Mouse (Mus musculus): ENCODE measurements at regions not wholly inside any gene's neighbourhood (a gene's known extent, or its start where the extent isn't known, plus 50 kb on each side); places are given as distances from the start of the nearest gene placed in this dataset.

DNA sequence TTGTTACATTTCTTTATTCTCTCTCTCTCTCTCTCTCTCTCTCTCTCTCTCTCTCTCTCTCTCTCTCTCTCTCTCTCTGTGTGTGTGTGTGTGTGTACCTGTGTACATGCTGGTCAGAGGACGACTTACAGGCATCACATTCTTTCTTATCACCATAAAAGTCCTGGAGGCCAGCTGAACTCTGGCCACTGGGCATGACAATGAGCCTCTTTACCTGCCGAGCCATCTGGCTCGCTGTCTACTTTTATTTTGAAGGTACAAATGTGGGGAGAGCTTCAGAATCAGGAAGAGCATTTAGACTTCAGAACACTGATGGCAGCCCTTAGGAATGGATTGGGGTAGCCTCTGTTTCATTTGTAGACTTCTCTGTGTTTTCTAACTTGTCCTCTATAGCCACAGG lies 171.0 kb downstream of the Zfp36l1 start:
- no peak for DNase-seq (ENCODE audit: low spot score)

DNA sequence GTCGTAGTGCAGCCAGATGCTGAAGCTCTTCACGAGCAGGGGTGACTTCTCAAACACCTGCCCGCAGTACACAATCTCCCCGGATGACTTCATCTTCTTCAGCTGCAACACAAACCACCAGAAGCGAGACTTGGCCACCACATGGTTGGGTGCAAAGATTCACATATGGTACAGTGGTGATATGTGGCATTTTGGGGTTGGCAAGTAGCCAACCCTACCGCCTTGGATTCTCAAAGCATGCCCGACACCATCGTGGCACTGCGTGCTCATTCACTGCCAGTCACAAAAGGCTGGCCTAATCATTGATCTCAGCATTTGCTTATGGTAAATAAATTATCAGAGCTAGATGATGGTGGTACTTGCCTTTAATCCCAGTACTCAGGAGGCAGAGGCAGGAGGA lies 173.4 kb downstream of the Zfp36l1 start:
- DNase-seq (ENCODE audit: low spot score) = no peak

DNA sequence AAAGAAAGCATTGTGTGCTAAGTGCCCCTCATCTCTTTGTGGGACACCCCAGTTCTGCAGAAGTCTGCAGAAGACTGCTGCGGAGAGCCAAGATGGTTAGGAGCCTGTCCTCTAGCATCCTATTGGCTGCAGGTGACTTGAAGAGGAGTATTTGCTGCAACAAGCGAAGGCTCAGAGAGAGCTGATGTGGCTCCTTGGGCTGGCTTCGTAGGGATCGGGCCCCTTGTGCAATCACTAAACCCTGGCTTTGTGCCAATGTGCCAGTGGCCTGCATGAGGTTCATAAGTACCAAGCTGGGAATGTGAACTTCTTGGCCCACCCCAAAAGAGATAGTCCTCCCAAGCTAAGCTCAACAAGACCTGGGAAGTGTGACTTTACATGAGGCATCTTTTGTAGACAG lies 174.9 kb downstream of the Zfp36l1 start:
- no peak for DNase-seq (ENCODE audit: low spot score)

DNA sequence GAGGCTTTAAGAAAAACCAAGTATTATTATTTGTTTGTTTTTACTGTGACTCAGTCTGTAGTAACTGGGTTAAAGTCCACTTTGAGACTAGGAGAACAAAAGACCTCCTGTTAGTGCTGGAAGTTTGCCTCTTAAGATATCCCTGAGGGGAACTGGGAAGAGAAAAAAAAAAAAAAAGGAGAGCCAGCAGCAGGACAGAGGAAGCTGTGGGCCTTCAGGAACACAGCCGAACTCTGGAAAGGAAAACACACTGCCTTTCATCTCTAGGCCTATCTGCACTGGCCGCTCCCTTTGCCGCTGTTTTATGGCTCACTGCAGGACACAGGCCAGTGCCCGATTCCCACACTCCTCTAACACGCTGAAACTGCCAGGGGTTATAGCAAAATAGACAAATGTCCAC lies 176.1 kb downstream of the Zfp36l1 start:
- DNase-seq (ENCODE audit: low spot score) = no peak

DNA sequence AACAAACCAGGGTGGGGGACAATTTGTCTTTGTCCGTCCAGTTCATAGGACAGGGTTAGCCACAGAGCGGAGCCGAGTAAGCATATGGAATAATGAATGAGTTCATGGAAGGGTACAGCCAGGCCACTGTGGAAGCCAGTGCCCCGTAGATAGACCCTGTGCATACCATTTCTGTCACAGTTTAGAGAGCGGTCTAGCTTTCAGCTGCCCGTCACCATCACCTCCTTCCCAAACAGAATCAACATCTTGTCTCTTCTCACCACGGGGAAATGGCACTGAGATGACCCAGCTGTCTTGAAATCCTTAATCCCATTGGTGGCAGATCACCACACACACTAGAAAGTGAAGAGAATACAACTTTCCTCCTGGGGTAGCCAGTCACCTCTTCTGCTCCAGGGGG lies 178.7 kb downstream of the Zfp36l1 start:
- no peak for DNase-seq (ENCODE audit: low spot score)

DNA sequence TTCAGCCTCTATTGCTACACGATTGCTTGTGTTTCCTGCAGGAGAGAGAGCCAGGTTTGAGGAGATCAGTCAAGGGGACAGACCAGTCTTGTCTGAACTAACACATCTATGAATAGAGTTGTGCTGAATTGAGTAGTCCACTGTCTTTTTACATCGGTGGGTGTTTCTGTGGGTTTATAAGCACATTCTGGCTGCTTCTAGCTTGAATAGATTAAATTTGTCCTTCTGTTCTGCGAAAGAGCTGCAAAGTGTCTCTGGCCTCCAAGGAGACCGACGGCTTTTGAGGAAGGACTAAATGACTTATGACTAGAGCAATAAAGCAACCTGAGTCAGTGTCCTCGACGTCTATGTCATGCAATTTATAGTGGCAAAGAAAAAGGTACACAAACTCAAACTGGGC lies 179.9 kb downstream of the Zfp36l1 start:
- DNase-seq (ENCODE audit: low spot score) = no peak

DNA sequence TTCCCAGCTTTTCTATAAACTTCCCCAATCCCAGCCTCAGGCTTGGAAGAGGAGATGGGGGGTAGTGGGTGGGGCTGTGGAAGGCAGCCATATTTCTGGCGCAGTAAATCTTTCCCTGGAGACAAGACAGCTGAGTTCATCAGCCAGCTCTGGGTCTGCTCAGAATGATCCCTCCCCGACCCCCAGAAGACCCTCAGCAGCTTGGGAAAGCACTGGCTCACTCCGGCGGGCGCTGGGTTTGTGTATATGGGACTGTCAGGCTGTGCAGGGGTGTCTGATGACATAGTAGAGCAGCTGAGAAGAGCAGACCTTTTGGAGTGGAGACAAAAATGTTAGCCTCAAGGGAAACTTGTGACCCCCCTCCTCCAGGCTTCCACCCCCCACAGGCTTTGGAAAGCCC lies 181.4 kb downstream of the Zfp36l1 start:
- no peak for DNase-seq (ENCODE audit: low spot score)

DNA sequence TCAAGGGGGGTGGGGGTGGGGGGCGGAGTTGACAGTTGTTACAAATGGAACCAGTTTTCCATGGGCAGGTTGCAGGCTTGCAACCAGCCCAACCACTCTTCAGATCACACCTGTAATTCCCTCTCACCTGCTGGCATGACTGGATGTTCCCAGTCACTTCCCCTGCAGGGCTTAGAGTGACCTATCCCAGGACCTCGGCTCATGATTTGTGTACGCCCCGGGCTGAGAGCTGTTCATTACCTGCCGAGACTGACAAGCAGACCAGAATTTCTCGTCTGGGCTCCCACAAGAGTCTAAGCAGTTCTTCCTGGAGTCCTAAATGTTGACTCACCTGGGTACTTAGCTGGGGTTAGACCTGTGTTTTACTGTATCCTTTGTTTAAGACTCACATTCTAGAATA lies 183.0 kb downstream of the Zfp36l1 start:
- no peak for DNase-seq (ENCODE audit: low spot score)

DNA sequence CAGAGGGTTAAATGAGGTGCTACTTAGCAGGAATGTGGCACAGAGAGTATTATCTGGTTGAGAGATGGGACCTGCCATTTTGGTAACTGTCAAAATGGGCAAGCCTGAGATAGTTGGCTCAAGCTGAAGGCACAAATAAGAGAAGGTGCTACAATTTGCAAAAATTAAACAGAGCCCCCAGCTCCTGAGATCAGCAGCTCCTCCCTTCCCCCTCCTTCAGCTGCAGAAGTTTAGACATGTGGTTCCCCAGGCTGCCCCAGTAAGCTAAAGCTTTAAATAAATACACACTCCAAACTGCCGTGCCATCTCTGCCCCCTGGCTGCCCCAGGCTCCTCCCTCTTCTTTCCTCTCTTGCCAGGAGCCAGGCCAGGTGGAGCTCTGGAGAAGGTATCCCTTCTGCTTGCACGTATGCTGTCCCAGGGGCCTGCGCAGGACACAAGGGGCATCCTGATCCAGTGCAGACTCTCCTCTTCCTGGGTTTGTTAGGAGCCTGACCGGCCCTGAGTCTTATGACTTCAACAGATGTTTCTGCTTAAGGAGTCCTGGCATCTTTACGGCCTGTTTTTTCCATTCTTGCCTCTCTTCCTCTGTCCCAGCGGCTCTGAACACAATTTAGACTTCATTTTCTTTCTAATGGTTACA lies 184.0 kb downstream of the Zfp36l1 start:
- no peak for DNase-seq (ENCODE audit: low spot score)

DNA sequence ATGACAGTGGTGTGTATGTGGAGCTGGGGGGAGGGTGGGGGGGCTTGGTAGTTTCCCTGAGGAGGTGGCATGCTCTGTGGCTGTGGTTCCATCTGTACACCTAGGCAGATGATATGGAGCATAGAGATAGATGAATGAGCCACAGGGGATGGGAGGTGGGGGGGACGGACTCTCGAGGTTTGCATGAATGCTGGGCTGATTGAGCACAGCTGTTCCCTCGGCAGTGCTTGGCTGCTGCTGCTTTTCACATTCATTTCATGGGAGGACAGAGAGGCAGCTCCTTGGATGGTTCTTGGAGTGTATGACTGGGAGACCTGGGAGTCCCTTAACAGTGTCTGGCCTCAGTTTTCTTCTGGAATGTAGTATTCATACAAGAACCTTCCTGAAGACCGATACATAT lies 184.5 kb downstream of the Zfp36l1 start:
- no peak for DNase-seq (ENCODE audit: low spot score)

DNA sequence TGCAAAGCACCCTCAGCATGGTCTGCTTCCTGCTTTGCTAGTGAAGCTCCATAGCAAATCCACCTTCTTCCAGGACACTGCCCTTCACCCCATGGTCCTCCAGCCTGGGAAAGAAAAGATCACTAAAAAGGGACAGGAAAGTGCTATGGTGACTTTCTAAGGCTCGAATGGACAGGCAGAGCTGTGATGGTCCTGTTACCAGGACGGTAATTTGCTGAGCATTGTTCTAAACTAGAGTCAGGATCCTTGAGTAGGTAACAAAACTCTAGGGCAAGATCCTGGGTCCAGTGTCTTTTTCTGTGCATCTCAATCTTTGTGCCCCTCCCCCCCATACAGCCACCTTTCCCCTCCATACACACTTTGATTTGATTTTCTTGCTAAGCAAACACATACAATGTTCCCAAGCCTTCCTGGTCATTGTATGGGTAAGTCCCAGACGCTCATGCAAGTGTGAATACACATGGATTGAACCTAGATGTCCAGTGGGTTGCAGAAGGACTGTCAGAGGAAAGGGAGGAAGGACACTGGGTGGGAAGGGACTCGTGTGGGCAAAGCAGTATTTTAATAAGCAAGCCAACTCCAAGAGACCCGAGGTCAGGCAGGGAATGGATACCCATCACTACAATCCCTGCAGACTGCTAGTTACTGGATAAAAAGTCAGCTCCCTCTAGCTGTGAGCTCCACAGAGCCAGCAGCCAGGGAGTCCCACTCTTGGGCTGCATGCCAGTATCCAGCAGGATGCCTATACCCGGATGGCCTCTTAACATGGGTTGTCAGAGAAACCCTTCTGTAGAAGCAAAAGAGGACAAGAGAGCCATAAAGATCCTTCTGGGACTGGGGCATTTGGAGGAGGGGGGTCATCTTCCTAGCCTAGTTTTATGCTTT lies 186.9 kb downstream of the Zfp36l1 start:
- no peak for DNase-seq (ENCODE audit: low spot score)

DNA sequence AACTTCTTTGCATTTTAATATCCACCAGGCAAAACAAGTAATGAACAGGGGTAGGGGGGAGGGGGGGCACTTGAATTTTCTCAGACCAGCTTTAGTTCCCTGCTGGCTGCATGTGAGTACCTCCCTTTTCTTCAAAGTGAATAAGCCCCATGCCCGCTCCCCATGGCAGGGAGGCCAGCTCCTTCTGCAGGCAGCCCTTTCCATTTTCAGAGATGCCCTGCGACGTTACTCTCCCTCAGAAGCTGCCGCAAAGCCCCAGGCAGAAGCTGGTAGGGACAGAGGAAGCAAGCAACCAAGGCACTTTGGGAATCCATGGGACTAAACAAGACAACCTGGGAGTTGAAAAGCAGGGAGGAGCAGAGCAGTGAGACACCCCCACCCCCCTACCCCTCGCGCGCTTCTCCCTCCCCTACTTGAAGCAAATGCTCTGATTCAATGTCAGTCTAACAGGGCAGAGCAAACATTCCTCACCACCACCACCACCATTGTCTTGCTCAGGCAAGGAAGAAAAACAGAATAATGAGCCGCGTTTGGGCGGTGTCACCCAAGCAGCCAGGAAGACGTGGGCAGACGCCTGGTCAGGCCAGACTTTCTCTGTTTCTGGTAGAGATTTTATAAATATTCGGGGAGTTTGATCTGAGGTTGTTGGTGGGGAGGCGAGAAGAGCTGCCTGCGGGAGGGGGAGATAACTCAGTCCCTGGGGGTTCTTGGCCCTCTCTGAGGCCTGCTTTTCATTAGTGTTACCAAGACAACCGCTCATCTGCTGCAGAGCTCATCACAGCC lies 187.7 kb downstream of the Zfp36l1 start:
- no peak for DNase-seq (ENCODE audit: low spot score)

DNA sequence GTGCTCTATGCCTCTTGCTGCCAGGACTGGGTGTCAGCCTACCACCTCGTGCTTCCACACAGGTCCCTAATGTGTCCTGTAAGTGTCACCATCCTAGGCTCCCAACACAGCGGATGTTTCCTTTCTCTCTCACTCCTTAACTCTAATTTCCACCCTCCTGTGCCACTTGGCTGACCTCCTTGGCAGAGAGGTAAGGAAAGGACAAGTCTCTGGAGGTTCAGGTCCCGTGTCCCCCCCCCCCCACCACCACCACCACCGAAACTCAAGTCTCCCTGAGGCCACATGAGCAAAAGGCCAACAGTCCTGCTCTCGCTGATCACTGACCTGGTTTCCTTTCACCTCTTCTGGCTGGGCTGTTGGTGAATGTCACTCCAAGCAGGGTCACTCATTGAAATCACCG lies 189.0 kb downstream of the Zfp36l1 start:
- no peak for DNase-seq (ENCODE audit: low spot score)

DNA sequence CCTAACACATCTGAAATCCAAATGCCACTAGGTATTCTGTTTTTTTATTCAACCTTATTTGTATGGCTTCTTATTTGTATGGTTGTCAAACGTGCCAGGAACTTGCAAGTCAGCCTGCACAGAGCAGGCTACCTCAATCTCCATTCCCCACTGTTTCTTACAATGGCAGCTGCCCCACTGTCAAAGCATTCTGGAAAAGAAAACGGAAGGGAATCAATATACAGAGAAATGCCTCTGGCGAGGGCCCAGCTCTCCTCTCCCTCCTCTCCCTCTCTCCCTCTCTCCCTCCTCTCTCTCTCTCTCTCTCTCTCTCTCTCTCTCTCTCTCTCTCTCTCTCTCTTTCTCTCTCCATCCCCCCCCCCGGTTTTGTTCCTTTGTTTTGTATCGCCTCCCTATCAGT lies 191.0 kb downstream of the Zfp36l1 start:
- no peak for DNase-seq (ENCODE audit: low spot score)

DNA sequence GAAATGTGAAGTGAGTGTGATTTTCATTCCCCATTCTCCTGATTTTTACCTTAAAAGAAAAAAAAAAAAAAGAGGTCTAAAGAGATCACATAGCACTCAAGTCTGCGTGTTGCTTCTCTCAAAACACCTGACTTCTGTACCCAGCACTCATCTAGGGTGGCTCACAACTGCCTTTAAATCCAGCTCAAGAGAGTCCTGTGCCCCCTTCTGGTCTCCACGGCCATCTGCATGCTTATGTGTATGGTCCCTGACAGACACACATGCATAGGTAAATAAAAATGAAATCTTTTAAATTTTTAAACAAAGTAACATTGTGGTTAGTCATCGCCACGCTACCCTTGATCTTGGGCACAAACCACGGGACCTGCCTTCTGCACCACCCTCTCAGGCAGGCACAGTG lies 193.8 kb downstream of the Zfp36l1 start:
- no peak for DNase-seq (ENCODE audit: low spot score)

DNA sequence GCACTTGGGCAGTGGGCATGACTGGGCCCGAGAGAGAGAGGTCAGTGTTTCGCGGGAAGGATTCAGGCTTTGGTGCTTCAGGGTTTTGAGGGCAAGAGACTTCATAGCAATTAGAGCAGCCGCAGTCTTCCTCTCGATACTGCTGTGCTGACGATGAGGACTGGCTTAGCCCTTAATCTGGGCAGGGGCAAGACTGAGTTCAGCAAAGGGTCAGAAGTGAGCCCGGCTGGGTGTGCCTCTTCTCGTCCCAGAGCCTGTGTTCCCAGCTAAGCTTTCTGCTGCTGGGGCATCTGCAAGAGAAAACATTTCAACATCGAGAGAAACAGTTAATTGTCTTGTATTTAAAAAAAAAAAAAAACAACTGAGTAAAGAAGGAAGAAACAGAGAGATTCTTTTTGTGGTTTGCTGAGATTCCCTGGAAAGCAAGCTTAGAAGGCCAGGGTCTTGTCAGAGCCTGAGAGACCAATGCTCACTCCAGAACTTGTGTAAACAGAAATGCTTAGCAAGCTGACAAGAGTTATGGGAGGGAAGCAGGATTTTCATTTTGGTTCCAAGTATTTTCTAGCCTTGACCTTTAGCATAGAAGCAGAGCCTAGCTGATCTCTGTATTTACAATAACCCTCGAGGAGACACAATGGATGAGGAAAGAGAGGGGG lies 195.1 kb downstream of the Zfp36l1 start:
- DNase-seq (ENCODE audit: low spot score) = no peak

DNA sequence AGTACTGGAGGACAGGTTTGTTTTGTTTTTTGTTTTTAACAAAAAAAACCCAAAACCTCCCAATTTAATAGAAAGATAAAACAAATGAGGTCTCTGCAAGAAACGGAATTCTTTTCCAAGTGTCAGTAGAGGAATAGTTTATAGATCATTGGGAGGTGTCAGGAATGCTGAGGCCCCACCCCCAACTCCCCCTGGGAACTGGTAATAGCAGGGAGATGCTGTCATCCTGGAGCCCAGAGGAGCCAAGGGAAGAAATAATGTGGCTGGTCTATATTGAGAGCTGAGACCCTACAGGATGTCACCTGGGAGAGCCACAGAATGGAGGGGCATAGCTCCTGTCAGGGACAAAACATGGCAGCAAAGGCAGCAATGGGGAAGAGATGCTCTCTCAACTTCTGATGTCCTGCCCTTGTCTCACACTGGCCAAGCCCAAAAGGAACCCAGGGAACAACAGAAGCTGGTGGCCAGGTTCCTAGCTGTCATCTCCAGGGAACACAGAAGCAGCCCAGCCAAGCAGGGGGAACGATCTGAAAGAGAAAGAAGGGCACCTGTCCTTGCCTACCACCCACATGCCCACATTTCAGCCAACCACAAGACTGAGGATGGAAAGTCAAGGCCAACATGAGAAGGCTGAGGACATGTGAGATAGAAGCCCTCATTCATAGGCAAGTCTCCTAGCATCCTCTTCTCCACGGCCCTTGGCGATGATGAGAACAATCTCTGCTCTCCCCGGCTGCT lies 195.7 kb downstream of the Zfp36l1 start:
- DNase-seq (ENCODE audit: low spot score) = no peak

DNA sequence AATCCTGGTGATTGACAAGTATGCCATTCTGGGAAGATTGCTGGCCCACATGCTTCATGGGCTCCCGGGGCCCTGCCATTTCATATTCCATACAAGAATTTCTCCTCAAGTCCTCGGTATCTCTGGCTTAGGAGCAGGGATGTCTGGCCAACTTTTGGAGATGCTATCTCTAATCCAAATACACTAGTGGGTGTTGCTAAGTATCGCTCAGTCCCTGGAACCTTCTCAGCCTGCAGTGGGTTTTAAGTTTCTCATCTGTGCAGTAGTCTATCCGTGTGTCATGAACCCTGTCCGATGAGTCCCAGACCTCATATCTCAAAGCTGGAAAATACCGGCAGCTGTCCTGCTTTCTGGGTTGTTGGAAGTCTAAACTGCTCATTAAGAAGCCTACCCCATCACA lies 198.9 kb downstream of the Zfp36l1 start:
- no peak for DNase-seq (ENCODE audit: low spot score)

DNA sequence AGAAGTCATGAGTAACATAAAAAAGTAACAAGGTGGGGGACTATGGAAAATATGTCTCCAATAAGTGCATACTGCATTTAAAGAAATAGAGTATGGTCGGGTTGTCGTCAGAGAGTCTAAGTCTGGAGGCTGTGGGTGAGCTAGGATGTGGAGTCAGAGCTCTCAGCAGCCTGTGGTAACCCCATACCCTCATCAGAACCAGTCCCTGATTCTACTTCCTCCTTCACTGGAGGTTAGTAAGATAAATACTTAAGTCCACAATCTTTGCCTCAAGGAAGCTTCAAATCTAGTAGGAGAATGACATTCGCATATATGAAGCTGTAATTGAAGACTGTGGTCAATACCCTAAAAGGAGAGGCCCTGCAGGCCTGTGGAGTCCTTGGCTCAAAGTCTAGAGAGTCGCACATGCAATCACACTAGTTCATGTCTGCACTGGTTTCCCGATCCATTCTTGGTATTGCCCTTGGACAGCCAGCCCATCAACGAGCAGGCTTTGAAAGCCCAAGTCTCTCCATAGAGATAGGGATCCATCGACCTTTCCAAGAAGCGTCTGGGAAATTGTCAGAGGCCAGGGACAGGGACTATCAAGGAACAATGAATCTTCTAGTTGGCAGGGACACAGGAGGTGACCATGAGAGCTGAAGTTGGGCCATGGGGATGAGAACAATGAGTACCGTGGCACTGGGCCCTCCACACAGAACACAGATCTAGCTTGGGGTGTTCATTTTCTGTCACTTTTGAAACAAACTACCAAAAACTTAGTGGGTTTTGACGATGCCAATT lies 200.3 kb downstream of the Zfp36l1 start:
- DNase-seq (ENCODE audit: low spot score) = no peak

DNA sequence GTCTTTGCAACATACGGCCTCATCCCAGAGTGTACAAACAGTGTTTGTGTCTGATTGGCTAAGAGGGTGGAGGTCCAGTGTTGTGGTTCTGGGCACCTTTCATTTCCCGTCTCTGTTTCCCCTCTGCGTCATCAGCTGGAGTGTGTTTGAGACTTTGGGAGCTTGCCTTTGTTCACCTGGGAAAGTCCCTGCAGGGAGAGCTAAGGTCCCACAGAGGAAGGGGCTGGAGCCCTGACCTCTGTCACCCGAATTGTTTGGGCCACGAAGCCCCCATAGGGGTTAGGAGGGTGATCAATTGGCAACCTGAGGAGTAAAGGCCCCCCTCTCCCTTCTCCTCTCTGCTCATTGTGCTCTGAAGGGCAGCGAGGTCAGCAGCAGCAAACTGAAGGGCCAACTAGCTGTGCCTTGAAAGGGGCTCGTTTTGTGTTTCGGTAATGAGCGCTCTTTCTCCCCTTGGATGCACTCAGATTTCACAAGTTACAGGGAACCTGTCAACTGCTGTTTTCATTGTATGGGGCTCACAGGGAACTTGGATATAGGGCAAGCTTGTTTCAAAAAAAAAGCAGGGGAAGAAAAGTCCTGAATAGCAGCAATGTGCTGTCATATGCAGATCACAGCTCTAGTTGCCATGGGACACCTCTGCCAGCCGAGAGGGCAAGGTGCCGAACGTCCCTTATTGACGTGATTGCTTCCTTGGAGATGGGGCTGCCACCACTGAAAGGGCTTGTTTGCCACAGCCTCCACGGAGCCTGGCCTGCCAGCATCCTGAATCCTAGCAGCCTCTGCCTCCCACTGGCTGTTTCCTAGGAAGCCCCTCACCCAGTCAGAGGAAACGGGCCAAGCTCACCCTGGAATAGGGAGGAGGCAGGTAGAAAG lies 201.7 kb downstream of the Zfp36l1 start:
- no peak for DNase-seq (ENCODE audit: low spot score)
